Mouse (Mus musculus) left cerebral cortex, adult 11 months (tissue): ENCODE results near the gene Clstn1.
"Not testable (repeated sequence)": the region's sequence is repeated elsewhere in the genome, so short reads cannot be mapped to it uniquely, and the experiment has no call there.

ENCODE experiments used
- DNase-seq: peaks from one replicate; pipeline ENCODE4 v3.0.0; 2022; ENCODE audit warnings: low spot score

The Clstn1 gene

DNA sequence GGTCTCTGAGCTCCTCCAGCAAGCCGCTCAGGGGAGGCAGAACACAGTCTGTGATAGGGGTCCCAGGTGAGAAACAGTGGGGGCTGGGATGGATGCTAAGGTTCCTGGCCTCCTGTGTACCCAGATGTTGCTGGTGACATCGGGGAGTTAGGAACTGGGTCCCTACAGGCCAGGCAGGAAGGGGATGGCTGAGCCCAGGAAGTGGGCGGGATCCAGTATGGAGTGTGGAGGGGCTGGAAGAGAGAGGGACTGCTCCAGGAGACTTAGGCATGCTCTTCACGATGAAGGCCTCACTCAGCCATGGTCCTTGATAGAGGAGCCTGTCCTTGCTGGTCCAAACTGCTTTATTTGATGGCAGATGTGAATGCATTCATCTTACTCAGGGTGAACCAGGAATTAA, 13.9 kb downstream of the Clstn1 start:
- no peak for DNase-seq

DNA sequence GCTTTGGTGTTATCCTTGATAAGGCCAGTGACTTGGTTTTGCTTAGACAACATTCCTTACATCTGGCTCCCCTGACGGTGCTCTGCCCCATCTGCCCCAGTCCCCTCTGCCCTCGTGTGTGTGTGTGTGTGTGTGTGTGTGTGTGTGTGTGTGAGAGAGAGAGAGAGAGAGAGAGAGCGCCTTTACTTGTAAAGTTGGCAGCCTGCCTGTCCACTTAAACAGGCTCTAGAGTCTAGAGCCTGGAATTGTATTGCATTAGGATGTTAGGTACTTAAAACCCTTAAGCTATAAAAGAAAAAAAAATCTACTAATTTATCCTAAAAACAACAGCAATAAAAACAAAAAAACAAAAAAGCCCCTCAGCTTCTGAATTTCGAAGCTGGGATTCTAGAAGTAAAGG, 15.2 kb downstream of the Clstn1 start:
- no peak for DNase-seq

DNA sequence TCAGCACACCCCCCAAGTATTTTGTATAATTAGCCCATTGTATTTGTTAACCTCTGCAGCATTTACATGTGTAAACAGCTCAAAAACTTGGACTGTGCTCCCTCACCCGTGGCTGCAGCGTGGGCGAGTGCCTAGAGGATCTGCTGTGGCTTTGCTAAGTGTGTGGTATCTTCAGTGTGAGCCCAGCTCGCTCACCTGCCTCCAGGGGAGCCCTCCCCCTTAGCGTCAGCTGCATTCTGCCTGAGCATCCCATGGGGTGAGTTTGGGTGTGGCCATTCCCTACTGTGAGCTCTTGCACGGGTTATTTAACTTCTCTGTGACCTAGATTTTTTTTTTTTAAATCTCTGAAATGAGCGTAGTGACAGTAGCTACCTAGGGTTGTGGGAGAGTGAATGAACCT, 16.0 kb downstream of the Clstn1 start:
- no peak for DNase-seq

DNA sequence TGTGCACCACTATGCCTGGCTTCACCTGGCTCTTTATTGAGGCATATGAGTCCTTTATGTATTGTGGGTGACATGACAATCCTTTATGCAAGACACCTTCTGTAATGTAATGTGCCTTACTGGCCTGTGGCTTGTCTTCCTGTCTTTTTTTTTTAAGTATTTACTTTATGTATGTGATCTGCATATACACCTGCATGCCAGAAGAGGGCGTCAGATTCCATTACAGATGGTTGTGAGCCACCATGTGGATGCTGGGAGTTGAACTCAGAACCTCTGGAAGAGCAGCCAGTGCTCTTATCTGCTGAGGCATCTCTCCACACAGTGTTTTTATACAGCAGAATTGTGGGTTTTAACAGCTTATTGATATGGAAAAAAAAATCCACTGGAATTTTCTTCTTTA, 17.6 kb downstream of the Clstn1 start:
- no peak for DNase-seq

DNA sequence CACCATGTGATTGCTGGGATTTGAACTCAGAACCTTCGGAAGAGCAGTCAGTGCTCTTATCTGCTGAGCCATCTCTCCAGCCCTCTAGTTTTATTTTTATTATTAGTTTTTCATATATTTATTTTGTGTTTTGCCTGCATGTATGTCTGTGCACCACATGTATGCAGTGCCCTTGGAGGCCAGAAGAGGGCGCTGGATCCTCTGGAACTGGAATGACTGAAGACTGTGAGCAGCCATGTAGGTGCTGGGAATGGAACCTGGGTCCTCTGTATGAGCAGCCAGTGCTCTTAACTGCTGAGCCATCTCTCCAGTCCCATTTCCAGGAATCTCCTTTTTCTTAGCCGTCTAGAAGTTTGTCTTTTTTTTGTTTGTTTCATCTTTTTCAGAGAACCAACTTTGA, 18.2 kb downstream of the Clstn1 start:
- DNase-seq, result no peak

DNA sequence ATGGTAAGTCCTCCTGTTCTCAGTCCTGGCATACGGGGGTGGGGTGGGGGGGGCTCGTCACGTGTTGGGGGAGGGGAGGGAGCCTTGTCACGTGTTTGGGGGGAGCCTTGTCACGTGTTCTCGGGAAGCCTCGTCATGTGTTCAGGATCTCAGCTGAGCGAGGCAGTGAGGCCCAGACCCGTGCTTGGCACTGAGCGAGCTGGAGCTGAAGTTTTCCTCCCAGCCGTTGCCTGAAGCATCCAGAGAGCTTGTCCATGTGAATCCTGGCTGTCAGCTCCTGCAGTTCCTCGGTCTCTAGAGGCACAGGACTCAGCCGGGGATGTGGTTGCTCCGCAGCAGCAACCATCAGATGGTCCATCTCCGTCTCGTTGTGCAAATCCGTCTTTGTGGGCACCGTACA, 19.8 kb downstream of the Clstn1 start:
- DNase-seq, result no peak

DNA sequence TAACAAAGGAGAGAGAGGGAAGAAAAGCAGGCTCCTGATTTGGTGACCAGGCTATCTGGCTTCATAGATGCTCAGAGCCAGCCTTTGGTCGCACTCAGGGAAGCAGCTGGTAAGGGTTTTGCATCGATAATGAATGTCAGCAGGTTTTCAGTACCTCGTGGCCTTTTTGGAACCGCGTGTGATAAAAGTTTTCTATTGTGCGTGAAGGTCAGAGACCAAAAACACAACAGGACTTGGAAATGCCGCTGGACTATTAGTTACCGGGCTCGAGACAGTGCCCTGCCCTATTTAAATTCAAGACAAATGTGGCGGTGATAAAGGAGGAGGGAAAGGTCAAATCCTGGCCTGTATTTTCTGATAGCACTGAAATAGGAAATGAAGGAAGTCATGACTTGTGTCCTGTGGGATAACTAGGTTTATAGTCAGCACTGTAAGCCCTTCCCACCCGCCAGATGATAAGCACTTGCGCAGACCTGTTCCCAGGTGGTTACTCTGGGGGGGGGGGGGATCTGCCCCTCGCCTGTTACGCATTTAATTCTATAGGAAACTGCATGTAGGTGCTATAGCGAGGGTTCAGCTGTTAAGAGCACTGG, 20.6 kb downstream of the Clstn1 start:
- no peak for DNase-seq

DNA sequence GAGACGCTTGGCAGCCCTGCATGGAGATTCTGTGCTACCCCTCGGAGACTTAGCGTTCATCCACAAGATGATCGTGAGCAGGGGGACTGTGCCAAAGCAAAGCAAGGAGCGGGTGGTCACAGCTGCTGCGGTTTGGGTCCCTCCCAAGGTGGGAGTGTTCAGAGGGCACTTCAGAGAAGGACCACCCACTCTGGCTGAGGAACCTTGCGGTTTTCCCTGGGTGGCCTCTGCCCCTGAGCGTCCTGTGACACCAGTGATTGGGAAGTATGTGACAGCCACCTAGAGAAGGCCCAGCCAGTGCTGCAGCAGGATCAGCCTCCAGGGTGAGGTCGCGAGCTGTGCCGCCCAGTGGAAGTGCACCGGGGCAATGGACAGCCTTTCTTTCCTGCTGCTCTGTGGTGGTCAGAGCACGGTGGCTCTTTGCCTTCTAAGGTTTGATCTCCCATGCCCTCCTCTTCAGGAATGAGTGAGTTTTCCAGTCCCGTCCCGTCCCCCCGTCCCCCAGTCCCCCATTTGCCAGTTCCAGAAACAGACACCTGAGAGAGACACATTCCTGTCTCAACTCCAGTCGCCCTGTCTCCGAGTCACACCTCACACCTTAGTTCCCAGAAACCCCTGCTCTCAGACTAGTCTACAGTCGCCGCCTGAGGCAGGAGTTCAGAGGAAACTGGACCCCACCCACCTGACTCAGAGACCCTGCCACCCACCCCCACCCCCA, 21.5 kb downstream of the Clstn1 start:
- DNase-seq, result no peak

DNA sequence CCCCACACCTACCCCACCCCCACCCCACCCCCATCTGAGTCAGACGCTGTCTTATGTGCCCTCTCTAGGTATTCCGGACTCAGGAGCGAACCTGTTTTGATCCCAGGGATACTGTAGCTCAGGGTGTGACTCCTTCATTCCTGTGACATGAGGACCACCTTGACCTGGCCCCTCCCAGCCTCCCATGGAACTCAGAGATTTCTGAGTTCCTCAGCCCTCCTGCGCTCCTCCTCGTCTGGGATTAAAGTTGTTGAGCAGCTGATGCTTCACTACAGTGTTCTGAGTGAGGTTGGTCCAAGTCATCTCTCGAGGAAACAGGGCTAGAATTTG, 22.0 kb downstream of the Clstn1 start:
- DNase-seq, result no peak

DNA sequence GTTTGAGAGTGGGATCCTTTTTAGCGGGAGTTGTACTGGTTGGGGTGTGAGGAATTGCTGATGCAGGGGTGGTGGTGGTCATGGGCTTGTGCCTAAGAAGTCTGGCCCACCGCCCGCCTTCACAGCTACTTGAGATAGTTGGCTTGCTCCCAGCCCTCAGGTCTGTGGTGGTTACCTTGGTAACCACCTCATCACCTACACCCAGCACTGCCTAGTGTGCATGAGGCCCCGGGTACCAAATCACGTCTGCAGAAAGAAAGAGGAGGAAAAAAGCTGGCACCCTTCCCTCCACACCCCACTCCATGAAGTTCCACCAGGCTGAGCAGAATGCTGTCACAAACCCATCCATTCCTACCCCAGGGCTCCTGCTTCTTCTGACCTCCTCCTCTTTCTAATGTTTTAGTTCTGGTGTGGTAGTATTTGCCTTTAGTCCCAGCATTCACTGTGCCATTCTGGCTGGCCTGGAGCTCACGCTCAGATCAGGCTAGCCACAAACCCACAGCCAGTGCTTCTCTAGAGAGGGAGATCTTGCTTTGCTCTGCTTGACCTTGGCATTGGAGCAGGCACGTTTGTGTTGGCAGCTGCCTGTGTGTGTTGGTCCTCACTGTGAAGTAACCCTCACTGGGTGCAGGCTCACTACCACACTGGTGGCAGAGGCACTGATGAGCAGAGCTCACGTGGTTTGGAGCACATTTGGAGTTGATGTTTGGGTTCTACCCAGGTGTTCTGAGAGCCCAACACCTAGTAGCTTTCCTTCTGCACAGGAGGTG, 23.2 kb downstream of the Clstn1 start:
- DNase-seq, result no peak

DNA sequence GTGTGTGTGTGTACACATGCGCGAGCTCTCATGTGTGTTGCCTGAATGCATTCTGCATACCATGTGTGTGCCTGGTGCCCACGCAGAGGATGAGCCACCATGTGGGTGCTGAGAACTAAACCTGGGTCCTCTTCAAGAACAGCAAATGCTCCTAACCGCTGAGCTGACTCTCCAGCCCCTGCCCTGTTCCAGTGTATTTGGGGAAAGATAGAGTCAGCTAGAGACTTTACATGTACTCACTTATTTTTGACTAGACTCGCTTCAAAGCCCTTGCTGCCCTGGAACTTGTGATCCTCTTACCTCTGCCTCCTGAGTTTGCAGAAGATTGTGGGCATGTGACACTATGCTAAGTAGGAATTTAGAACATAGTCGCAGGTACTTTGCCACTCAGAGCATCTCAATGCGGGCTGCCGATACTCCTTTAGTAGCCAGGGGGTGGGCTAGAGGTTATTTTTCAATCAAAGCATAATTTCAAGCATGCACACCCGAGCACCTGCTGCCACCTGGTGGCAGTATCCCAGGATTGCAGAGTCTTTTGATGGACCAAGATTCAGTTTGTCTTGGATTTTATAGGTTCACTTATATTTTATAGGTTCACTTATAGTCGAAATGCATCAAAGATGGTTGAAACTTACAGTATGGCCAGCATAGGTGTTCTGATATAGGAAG, 25.2 kb downstream of the Clstn1 start:
- DNase-seq, result no peak

DNA sequence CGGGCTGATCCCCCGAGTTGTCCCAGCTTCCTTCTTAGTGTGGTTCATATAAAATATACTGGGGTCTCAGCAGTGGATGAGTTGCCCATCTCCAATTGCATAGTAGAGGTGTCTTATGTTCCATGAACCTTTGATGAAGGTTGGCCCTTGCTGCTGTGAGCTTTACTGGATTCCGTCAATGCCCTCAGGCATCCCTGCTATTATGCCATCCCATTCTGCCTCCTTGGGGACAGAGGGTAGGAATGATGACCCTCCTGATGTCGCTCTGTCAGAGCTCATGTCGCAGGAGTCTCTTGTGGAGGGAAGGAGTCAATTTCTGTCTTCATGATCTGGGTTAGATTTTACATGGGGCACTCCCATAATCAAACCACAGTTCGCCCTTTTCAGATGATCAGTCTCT, 27.2 kb downstream of the Clstn1 start:
- DNase-seq, result not testable (repeated sequence)

DNA sequence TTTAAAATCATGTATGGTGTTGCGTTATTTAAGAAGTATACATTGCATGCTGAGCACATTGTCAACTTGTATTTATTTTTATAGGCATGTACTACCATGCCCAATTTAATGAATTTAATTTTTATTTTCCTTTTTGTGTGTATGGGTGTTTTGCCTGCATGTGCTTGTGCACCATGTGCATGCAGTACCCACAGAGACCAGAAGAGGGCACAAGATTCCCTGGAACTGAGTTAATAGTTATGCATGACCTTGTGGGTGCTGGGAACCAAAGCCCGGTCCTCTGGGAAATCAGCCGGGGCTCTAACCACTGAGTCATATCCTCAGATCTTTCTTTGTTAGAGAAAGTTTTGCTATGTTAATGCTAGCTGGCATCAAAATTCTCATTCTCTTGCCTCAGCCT, 28.6 kb downstream of the Clstn1 start:
- no peak for DNase-seq

DNA sequence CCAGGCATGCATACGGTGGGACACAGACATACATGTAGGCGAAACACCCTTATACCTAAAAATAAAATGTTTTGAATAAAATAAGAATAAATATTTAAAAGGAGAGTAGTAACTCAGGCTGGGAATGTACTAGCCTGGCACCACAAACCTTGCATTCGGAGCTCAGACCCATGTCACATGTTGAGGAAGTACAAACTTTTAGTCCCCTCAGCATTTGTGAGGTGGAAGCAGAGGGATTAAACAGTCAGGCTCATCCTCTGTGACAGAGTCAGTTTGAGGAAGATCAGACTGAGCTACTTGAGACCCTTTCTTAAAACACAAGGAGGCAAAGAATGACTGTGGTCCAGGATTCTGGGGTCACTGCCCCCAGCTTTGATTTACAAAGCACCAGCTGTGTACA, 30.7 kb downstream of the Clstn1 start:
- DNase-seq, result not testable (repeated sequence)

DNA sequence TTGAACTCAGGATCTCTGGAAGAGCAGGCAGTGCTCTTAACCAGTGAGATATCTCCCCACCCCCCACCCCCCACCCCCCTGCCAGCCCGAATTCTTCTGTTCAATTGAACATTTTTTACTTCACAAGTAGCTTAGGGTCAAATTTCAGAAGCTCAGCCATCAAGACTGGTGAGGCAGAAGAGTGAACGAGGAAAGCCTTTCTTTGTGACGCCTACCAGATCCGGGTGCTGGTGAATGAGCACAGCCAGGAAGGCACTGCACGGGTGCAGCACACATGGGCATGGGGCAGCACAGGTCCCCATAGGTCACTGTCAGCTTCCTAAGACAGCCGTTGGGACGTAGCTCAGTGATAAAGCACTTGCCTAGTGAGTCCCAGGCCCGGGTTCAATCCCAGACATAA, 33.7 kb downstream of the Clstn1 start:
- DNase-seq, result no peak

DNA sequence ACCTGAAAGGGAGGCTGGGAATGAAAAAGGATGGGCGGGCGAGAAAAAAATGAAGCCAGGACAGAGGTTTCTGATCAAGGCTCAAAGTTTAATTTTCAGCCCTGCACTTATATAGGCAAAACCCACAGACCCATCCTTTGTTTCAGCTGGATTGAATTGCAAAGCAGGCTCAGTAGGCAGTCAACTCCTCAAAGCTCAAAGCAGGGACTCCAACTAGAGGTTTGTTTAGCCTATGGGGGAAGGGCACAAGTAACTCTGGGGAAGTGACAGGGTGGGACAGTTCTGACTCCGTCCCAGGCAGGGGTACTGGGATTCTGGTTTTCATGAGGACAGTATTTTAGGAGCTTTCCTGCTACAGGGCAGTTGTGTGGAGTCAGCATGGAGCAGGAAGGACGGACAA, 35.0 kb downstream of the Clstn1 start:
- no peak for DNase-seq

DNA sequence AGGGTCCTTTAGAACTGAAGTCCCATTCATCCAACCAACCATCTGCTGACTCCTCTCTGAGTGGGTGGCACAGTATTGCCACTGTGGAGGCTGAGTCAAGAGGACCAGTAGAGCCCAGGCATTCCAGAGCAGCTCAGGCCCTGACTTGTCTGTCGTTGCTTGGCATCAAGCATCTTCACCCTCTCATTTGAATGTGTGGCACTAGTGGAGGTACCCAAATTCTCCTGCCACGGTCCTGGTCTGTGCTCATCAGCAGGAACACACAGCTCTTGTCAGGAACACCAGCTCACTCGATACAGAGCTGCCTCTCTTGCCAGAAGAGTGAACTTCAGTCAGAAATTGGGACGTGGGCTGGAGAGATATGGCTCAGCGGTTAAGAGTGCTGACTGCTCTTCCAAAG, 37.4 kb downstream of the Clstn1 start:
- no peak for DNase-seq

DNA sequence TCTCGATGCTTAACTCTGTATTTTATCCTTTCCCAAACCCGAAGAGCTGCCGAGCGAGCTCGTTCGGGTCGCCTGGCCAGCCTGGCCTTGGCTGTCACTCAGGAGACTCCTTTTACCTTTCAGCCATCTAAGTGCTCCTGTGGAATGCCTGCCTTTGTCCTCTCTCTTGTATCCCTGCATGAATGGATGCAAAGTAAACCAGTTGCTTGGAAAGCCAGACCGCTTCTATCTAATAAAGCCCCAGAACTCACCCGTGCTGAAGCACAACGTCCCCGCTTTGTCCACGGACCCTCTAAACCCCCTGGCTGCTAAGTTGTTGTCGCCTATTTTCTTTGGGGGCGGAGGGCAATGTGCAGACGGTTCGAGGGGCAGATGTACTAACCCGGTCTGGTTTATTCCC, 40.5 kb downstream of the Clstn1 start:
- DNase-seq, result no peak

DNA sequence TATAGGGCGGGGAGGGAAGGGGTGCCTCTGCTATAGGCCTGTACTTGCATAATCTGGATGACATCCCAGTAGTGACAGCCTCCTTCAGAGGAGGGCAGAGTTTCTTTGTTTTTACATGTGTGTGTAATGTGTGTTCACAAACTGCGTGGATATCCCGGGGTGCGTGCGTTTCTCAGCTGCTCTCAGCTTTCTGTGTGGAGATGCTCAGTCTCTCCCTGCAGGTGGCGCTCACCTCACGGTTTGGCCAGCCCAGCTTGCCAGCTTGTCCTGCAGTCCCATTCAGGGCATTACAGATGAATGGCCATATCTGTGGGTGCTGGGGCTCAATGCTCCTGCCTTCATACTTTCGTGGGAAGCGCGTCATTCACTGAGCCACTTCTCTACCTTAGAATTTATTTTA, 42.1 kb downstream of the Clstn1 start:
- DNase-seq, result no peak

DNA sequence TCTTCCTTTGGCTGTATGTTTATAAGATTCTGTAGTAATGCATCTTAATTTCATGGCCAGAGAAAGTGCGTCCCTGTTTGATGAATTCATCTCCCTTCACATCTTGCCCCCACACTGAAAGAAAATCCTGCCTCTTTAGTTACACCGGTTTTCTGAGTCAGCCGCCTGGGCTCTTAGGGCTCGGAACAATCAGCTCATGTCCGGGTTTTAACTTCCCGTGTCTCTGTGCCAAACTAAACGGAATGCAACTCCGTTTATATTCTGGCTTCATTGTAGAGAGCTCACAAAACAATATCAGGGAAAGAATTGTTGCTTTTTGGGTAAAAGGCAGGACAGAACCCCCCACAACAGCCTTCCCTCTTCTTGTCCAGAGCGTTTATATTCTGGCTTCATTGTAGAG, 42.5 kb downstream of the Clstn1 start:
- no peak for DNase-seq

DNA sequence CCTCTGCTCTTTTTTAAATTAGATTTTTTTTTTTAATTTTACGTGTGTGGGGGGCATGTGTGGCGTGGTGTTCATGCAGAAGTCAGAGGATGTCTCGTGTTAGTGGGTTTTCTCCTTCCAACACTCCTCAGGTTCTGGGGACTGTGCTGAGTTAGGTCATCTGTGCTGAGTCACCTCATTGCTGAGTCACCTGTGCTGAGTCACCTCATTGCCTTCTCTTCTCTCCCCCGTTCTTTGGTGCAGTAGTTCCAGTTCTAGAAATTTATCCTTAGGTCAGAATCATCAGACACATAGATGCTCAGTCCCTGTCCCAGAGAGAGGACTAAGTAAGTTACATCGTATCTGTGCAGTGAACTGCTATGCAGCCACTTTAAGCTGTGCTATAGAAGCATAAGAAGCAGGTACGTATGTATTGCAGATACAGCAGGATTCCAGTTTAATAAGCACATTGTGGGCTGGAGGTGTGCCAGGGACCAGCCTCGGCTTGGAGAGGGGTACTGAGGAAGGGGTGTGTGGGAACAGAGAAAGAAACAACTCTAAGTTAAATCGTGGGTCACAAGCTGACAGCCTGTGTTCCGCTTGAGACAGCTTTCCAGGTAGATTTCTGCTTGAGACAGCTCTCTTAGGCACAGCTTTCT, 46.5 kb downstream of the Clstn1 start:
- no peak for DNase-seq

DNA sequence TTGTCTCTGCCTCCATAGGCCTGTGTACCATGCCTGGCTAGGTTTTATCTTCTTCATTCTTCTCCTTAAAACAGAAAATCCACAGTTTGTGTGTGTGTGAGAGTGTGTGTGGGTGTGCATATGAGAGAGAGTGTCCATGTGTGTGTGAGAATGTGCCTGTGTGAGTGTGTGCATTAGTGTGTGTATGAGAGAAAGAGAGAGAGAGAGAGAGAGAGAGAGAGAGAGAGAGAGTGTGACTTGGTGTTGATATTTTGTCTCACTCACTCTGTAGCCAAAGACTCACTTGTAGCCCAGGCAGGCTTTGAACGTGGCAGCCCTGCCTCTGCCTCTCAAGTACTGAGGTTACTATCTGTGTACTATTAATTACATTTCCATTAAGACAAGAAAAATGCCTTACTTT, 47.9 kb downstream of the Clstn1 start:
- no peak for DNase-seq

DNA sequence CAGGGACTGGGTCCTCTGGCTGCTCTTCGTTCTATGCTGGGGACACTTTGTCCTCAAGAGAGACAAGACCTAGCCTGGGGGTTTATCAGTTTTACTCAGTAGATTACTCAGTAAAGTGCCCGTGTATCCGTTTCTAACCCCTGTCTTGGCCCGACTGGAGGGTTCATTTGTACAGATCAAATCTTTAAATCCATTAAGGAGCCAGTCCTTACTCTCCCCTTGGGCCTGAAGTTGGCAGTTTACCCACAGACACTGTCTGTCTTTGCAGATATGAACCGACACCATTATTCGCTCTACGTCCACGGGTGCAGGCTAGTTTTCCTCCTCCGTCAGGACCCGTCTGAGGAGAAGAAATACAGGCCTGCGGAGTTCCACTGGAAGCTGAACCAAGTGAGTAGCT, 48.7 kb downstream of the Clstn1 start:
- DNase-seq, result no peak
